Mouse (Mus musculus) embryonic facial prominence, embryonic 15.5 days (tissue): ENCODE measurements at regions not wholly inside any gene's neighbourhood (a gene's known extent, or its start where the extent isn't known, plus 50 kb on each side); places are given as distances from the start of the nearest gene placed in this dataset.
"Not testable (repeated sequence)": the region's sequence is repeated elsewhere in the genome, so short reads cannot be mapped to it uniquely, and the experiment has no call there.

Experiments
- ATAC-seq: fragments of 200-750 bp; cut with Nextera tagmentation; 2 replicates; pipeline ENCODE4 v1.8.0; 2017; ENCODE audit warnings: low read depth, moderate TSS enrichment; ENCODE audit not compliant: insufficient number of reproducible peaks, low FRiP score, low TSS enrichment
- H3K27ac ChIP-seq: fragments of 300-500 bp; sonication (generic); replicated peaks from 2 replicates; pipeline ENCODE4 v1.5.1; 2015; ENCODE audit warnings: mild to moderate bottlenecking, inconsistent platforms
- H3K27me3 ChIP-seq: fragments of 300-500 bp; sonication (generic); 2 replicates; pipeline ENCODE4 v1.6.1; 2015; ENCODE audit warnings: inconsistent platforms
- H3K36me3 ChIP-seq: fragments of 300-500 bp; sonication (generic); 2 replicates; pipeline ENCODE4 v1.6.1; 2015; ENCODE audit warnings: mild to moderate bottlenecking, inconsistent platforms
- H3K4me1 ChIP-seq: fragments of 300-500 bp; sonication (generic); 2 replicates; pipeline ENCODE4 v1.6.1; 2015; ENCODE audit warnings: inconsistent platforms
- H3K4me2 ChIP-seq: fragments of 300-500 bp; sonication (generic); replicated peaks from 2 replicates; pipeline ENCODE4 v1.6.1; 2015; ENCODE audit warnings: mild to moderate bottlenecking, inconsistent platforms
- H3K4me3 ChIP-seq: fragments of 300-500 bp; sonication (generic); replicated peaks from 2 replicates; pipeline ENCODE4 v1.5.1; 2015; ENCODE audit warnings: mild to moderate bottlenecking, inconsistent platforms
- H3K9ac ChIP-seq: fragments of 300-500 bp; sonication (generic); 2 replicates; pipeline ENCODE4 v1.6.1; 2015; ENCODE audit warnings: inconsistent platforms
- H3K9me3 ChIP-seq: fragments of 300-500 bp; sonication (generic); replicated peaks from 2 replicates; pipeline ENCODE4 v1.6.1; 2016; ENCODE audit warnings: inconsistent platforms
- WGBS: fragments of 180-500 bp; shearing (Covaris S2); methylation state at CpG from one replicate; pipeline ENCODE4 v1.1.7; 2015; 5-methylcytosine and 5-hydroxymethylcytosine counted together

- H3K9me3 ChIP-seq, result no peaks in the 10 kb centered on the region
- no peak overlapping the region for H3K9ac ChIP-seq
- H3K4me1 ChIP-seq, result no peaks in the 10 kb centered on the region
- no peak overlapping the region for H3K4me3 ChIP-seq
- no peaks in the 10 kb centered on the region for H3K36me3 ChIP-seq
- WGBS, result 41% methylated on average over 4 of the region's 4 CpGs
- H3K27ac ChIP-seq, result no peak overlapping the region
- no peaks in the 10 kb centered on the region for H3K27me3 ChIP-seq
- no peak overlapping the region for H3K4me2 ChIP-seq
- no peak for ATAC-seq
These were observed 55.6 kb downstream of the Mup20 start for GRCm38 (mm10) chr4:61998366-61998765.

GRCm38 (mm10) chr4:61989941-61990340 lies 64.0 kb downstream of the Mup20 start:
- not testable (repeated sequence) for H3K4me1 ChIP-seq

GRCm38 (mm10) chr4:61976159-61976558 lies 77.8 kb downstream of the Mup20 start:
- H3K27ac ChIP-seq, result no peak overlapping the region
- no peak for ATAC-seq
- no peak overlapping the region for H3K4me3 ChIP-seq
- 93% methylated on average over 7 of the region's 7 CpGs for WGBS
- no peak overlapping the region for H3K4me2 ChIP-seq
- H3K9me3 ChIP-seq, result no peaks in the 10 kb centered on the region
- H3K4me1 ChIP-seq, result no peaks in the 10 kb centered on the region
- no peaks in the 10 kb centered on the region for H3K27me3 ChIP-seq
- H3K9ac ChIP-seq, result no peak overlapping the region
- no peaks in the 10 kb centered on the region for H3K36me3 ChIP-seq

More at GRCm38 (mm10) chr4:61989941-61990340, 64.0 kb downstream of the Mup20 start:
- not testable (repeated sequence) for H3K36me3 ChIP-seq, H3K4me3 ChIP-seq, H3K4me2 ChIP-seq, H3K27me3 ChIP-seq, H3K9ac ChIP-seq, H3K9me3 ChIP-seq, H3K27ac ChIP-seq, ATAC-seq

GRCm38 (mm10) chr4:61973236-61973635 lies 80.7 kb downstream of the Mup20 start:
- H3K4me1 ChIP-seq, result no peaks in the 10 kb centered on the region
- 55% methylated on average over 2 of the region's 2 CpGs for WGBS

GRCm38 (mm10) chr4:61969691-61970090 lies 84.3 kb downstream of the Mup20 start:
- no peaks in the 10 kb centered on the region for H3K4me1 ChIP-seq
- H3K27ac ChIP-seq, result no peak overlapping the region
- no peak overlapping the region for H3K9ac ChIP-seq
- 82% methylated on average over 1 of the region's 1 CpGs for WGBS
- no peak for ATAC-seq
- no peaks in the 10 kb centered on the region for H3K9me3 ChIP-seq
- no peak overlapping the region for H3K4me3 ChIP-seq
- no peak overlapping the region for H3K4me2 ChIP-seq
- H3K27me3 ChIP-seq, result no peaks in the 10 kb centered on the region
- H3K36me3 ChIP-seq, result no peaks in the 10 kb centered on the region

More at GRCm38 (mm10) chr4:61973236-61973635, 80.7 kb downstream of the Mup20 start:
- Histone ChIP-seq H3K36me3 (no peaks in the 10 kb centered on the region), H3K9ac (no peak overlapping the region), H3K27me3 (no peaks in the 10 kb centered on the region), H3K4me2 (no peak overlapping the region), H3K4me3 (no peak overlapping the region), H3K9me3 (no peaks in the 10 kb centered on the region), H3K27ac (no peak overlapping the region)
- peak; percentile 43; the same call in 1 of the 2 replicates for ATAC-seq

GRCm38 (mm10) chr4:61967674-61968073 lies 86.3 kb downstream of the Mup20 start:
- H3K4me3 ChIP-seq, H3K4me1 ChIP-seq, H3K27ac ChIP-seq, H3K9ac ChIP-seq, H3K27me3 ChIP-seq, H3K9me3 ChIP-seq, H3K36me3 ChIP-seq, ATAC-seq, H3K4me2 ChIP-seq: not testable (repeated sequence)
- 86% methylated on average over 6 of the region's 6 CpGs for WGBS

- no peak overlapping the region for H3K27ac ChIP-seq
- H3K4me2 ChIP-seq, result no peak overlapping the region
- no peaks in the 10 kb centered on the region for H3K9me3 ChIP-seq
- H3K9ac ChIP-seq, result no peak overlapping the region
- H3K4me1 ChIP-seq, result no peaks in the 10 kb centered on the region
- no peak for ATAC-seq
- no peaks in the 10 kb centered on the region for H3K36me3 ChIP-seq
- no peak overlapping the region for H3K4me3 ChIP-seq
- no peaks in the 10 kb centered on the region for H3K27me3 ChIP-seq
These were observed 91.6 kb downstream of the Mup20 start for GRCm38 (mm10) chr4:61962315-61962714.
